Mouse (Mus musculus) midbrain, embryonic 11.5 days (tissue): ENCODE data around the gene Nosip. TPM values are rescaled to one million over a fixed set of nuclear protein-coding genes. Genes with fewer than 3 reads are reported as not detected.
A peak's percentile ranks its signal among the peaks of the same experiment; 100 is the strongest.
"Not testable (repeated sequence)": the region's sequence is repeated elsewhere in the genome, so short reads cannot be mapped to it uniquely, and the experiment has no call there.

Source experiments
- ATAC-seq: fragments of 200-750 bp; cut with Nextera tagmentation; 2 replicates; pipeline ENCODE4 v1.8.0; 2017; ENCODE audit warnings: moderate TSS enrichment, moderate library complexity; ENCODE audit not compliant: low FRiP score
- DNase-seq: peaks from one replicate; pipeline ENCODE4 v3.0.0; 2015; ENCODE audit warnings: low spot score; ENCODE audit errors: missing footprints
- H3K27ac ChIP-seq: fragments of 300-500 bp; sonication (generic); 2 replicates; pipeline ENCODE4 v1.5.1; 2014; ENCODE audit warnings: low read depth, low read length
- H3K27me3 ChIP-seq: fragments of 300-500 bp; sonication (generic); 2 replicates; pipeline ENCODE4 v1.6.1; 2014; ENCODE audit warnings: mild to moderate bottlenecking, low read length, moderate library complexity, mixed read lengths; ENCODE audit not compliant: control insufficient read depth, insufficient read depth
- H3K36me3 ChIP-seq: fragments of 300-500 bp; sonication (generic); 2 replicates; pipeline ENCODE4 v1.6.1; 2014; ENCODE audit warnings: mild to moderate bottlenecking, low read length, moderate library complexity, mixed read lengths; ENCODE audit not compliant: control insufficient read depth, insufficient read depth
- H3K4me1 ChIP-seq: fragments of 300-500 bp; sonication (generic); 2 replicates; pipeline ENCODE4 v1.6.1; 2014; ENCODE audit warnings: low read length; ENCODE audit not compliant: control insufficient read depth, insufficient read depth
- H3K4me2 ChIP-seq: fragments of 300-500 bp; sonication (generic); 2 replicates; pipeline ENCODE4 v1.6.1; 2014; ENCODE audit warnings: mild to moderate bottlenecking, moderate library complexity
- H3K4me3 ChIP-seq: fragments of 300-500 bp; sonication (generic); 2 replicates; pipeline ENCODE4 v1.5.1; 2014; ENCODE audit warnings: low read depth, low read length
- H3K9ac ChIP-seq: fragments of 300-500 bp; sonication (generic); 2 replicates; pipeline ENCODE4 v1.6.1; 2014; ENCODE audit warnings: low read length
- H3K9me3 ChIP-seq: fragments of 300-500 bp; sonication (generic); 2 replicates; pipeline ENCODE4 v1.6.1; 2016; ENCODE audit warnings: low read length; ENCODE audit not compliant: control insufficient read depth
- WGBS: fragments of 180-500 bp; shearing (Covaris S2); extraction: QIAGEN DNeasy Blood & Tissue Kit; methylation state at CpG from one replicate; pipeline ENCODE4 v1.1.7; 2014; 5-methylcytosine and 5-hydroxymethylcytosine counted together
- polyA plus RNA-seq: library from polyadenylated mRNA; unstranded; fragments of >200 nt; fragmentation: Nextera tagmentation; extraction: Ambion mirVana; gene quantifications from 2 replicates; pipeline ENCODE4 v1.2.1, GENCODE M21; 2014

The Nosip gene
- polyA plus RNA-seq, 1 experiment from 2014 or later = 56.7 TPM

- Histone ChIP-seq H3K27me3 (no peaks in the 10 kb centered on the region), H3K36me3 (no peaks in the 10 kb centered on the region), H3K9ac (no peak overlapping the region), H3K9me3 (no peaks in the 10 kb centered on the region), H3K27ac (no peak overlapping the region), H3K4me2 (no peak overlapping the region), H3K4me3 (no peak overlapping the region), H3K4me1 (no peaks in the 10 kb centered on the region)
- WGBS = 54% methylated on average over 5 of the region's 5 CpGs
- DNase-seq (peak; percentile 56), ATAC-seq (no peak)
Observed at GRCm38 (mm10) chr7:45107052-45107645, 44.9 kb downstream of the Nosip start.

GRCm38 (mm10) chr7:45110089-45110488, 47.9 kb downstream of the Nosip start:
- peak; percentile 69 for DNase-seq
- H3K36me3 ChIP-seq, H3K9ac ChIP-seq, H3K4me2 ChIP-seq, ATAC-seq, H3K4me3 ChIP-seq, H3K9me3 ChIP-seq, H3K4me1 ChIP-seq, H3K27ac ChIP-seq, H3K27me3 ChIP-seq: not testable (repeated sequence)
- 88% methylated on average over 4 of the region's 4 CpGs for WGBS

- H3K9ac ChIP-seq = no peak overlapping the region
- 66% methylated on average over 2 of the region's 2 CpGs for WGBS
- H3K4me1 ChIP-seq = no peaks in the 10 kb centered on the region
- no peak overlapping the region for H3K4me3 ChIP-seq
- H3K27ac ChIP-seq = no peak overlapping the region
- ATAC-seq (no peak), DNase-seq (no peak)
- no peak overlapping the region for H3K4me2 ChIP-seq
- no peaks in the 10 kb centered on the region for H3K36me3 ChIP-seq
- H3K27me3 ChIP-seq = no peaks in the 10 kb centered on the region
- H3K9me3 ChIP-seq = no peaks in the 10 kb centered on the region
Observed at GRCm38 (mm10) chr7:45111940-45112339, 49.7 kb downstream of the Nosip start.

GRCm38 (mm10) chr7:45112529-45112928, 50.3 kb downstream of the Nosip start:
- Histone ChIP-seq H3K27me3 (no peaks in the 10 kb centered on the region), H3K4me2 (no peak overlapping the region), H3K9ac (no peak overlapping the region), H3K36me3 (no peaks in the 10 kb centered on the region), H3K4me1 (no peaks in the 10 kb centered on the region), H3K9me3 (no peaks in the 10 kb centered on the region), H3K27ac (no peak overlapping the region), H3K4me3 (no peak overlapping the region)
- ATAC-seq (no peak), DNase-seq (no peak)
- 69% methylated on average over 3 of the region's 3 CpGs for WGBS

- no peaks in the 10 kb centered on the region for H3K27me3 ChIP-seq
- DNase-seq (no peak), ATAC-seq (no peak)
- no peaks in the 10 kb centered on the region for H3K4me1 ChIP-seq
- H3K4me2 ChIP-seq = no peak overlapping the region
- H3K9ac ChIP-seq = no peak overlapping the region
- no peaks in the 10 kb centered on the region for H3K9me3 ChIP-seq
- H3K36me3 ChIP-seq = no peaks in the 10 kb centered on the region
- H3K27ac ChIP-seq = no peak overlapping the region
- H3K4me3 ChIP-seq = no peak overlapping the region
- 78% methylated on average over 2 of the region's 2 CpGs for WGBS
Observed at GRCm38 (mm10) chr7:45113476-45113875, 51.2 kb downstream of the Nosip start.

- Histone ChIP-seq H3K4me2 (no peak overlapping the region), H3K4me3 (no peak overlapping the region), H3K27ac (no peak overlapping the region), H3K9ac (no peak overlapping the region), H3K4me1 (no peaks in the 10 kb centered on the region), H3K27me3 (no peaks in the 10 kb centered on the region), H3K36me3 (peaks cover 22% of the 10 kb centered on the region), H3K9me3 (no peaks in the 10 kb centered on the region)
- DNase-seq (no peak), ATAC-seq (no peak)
- WGBS = 79% methylated on average over 8 of the region's 8 CpGs
Observed at GRCm38 (mm10) chr7:45117566-45117965, 55.3 kb downstream of the Nosip start.

GRCm38 (mm10) chr7:45118336-45118735, 56.1 kb downstream of the Nosip start:
- DNase-seq = no peak
- H3K27ac ChIP-seq = no peak overlapping the region
- peaks cover 7% of the 10 kb centered on the region for H3K4me1 ChIP-seq
- no peak overlapping the region for H3K4me2 ChIP-seq
- H3K27me3 ChIP-seq = no peaks in the 10 kb centered on the region
- no peak for ATAC-seq
- H3K4me3 ChIP-seq = no peak overlapping the region
- 87% methylated on average over 6 of the region's 6 CpGs for WGBS
- no peak overlapping the region for H3K9ac ChIP-seq
- no peaks in the 10 kb centered on the region for H3K9me3 ChIP-seq
- peaks cover 27% of the 10 kb centered on the region for H3K36me3 ChIP-seq

GRCm38 (mm10) chr7:45119780-45120709, 57.8 kb downstream of the Nosip start:
- ATAC-seq = no peak
- no peaks in the 10 kb centered on the region for H3K27me3 ChIP-seq
- H3K9me3 ChIP-seq = no peaks in the 10 kb centered on the region
- H3K4me1 ChIP-seq = peaks cover 9% of the 10 kb centered on the region
- H3K4me2 ChIP-seq = no peak overlapping the region
- H3K4me3 ChIP-seq = no peak overlapping the region
- 80% methylated on average over 5 of the region's 5 CpGs for WGBS
- H3K36me3 ChIP-seq = peaks cover 27% of the 10 kb centered on the region
- no peak overlapping the region for H3K27ac ChIP-seq
- no peak overlapping the region for H3K9ac ChIP-seq
- no peak for DNase-seq

GRCm38 (mm10) chr7:45121404-45121803, 59.2 kb downstream of the Nosip start:
- Histone ChIP-seq H3K4me1 (peaks cover 14% of the 10 kb centered on the region), H3K27ac (no peak overlapping the region), H3K9me3 (no peaks in the 10 kb centered on the region), H3K4me3 (no peak overlapping the region), H3K36me3 (peaks cover 40% of the 10 kb centered on the region), H3K9ac (no peak overlapping the region), H3K27me3 (no peaks in the 10 kb centered on the region), H3K4me2 (no peak overlapping the region)
- ATAC-seq (no peak), DNase-seq (no peak)
- WGBS = 84% methylated on average over 8 of the region's 8 CpGs
